Mouse (Mus musculus): ENCODE results near the gene Greb1.

DNA sequence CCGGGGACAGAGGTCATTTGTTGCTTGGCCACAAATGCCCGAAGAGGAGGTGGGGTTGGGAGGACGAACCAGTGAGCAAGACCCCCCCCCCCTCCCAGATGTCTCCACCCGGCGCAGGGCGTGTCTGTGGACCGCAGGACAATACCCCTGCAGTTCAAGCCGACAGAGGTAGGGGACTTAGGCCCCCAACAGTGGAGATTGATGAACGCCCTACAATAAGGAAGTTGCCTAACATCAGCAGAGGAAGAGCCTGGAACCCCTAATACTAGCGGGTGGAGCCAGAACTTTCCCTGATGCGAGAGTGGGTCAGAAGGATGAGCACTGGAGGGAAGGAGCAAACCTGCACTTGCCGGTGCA, 251 bp upstream of the Greb1 start:
- no peak for TF ChIP-seq MAX (IDR thresholded peaks at IDR 0.05; ENCODE audit: low read depth)
- TF ChIP-seq POLR2A (IDR thresholded peaks at IDR 0.05; ENCODE audit: insufficient read length, low read depth) = no peak
- TF ChIP-seq REST (IDR thresholded peaks at IDR 0.05; ENCODE audit: insufficient read depth, insufficient read length) = no peak
- TF ChIP-seq TCF3 (IDR thresholded peaks at IDR 0.05; ENCODE audit: insufficient read length, low read depth) = no peak

All from myocyte (in vitro differentiated cells).